Mouse (Mus musculus) intestine, embryonic 16.5 days (tissue): ENCODE results near the gene Oprl1. TPM values are rescaled to one million over a fixed set of nuclear protein-coding genes. Genes with fewer than 3 reads are reported as not detected.

ENCODE experiments used
- ATAC-seq: fragments of 200-750 bp; cut with Nextera tagmentation; 2 replicates; pipeline ENCODE4 v1.8.0; 2017; ENCODE audit warnings: moderate TSS enrichment, moderate library complexity
- H3K27ac ChIP-seq: fragments of 300-500 bp; sonication (generic); 2 replicates; pipeline ENCODE4 v1.5.1; 2014; ENCODE audit warnings: mild to moderate bottlenecking, low read length
- H3K27me3 ChIP-seq: fragments of 300-500 bp; sonication (generic); replicated peaks from 2 replicates; pipeline ENCODE4 v1.6.1; 2014; ENCODE audit warnings: low read length, control low read depth, mixed read lengths; ENCODE audit not compliant: control insufficient read depth, insufficient read depth
- H3K36me3 ChIP-seq: fragments of 300-500 bp; sonication (generic); 2 replicates; pipeline ENCODE4 v1.6.1; 2014; ENCODE audit warnings: low read length, control low read depth; ENCODE audit not compliant: control insufficient read depth, insufficient read depth
- H3K4me1 ChIP-seq: fragments of 300-500 bp; sonication (generic); 2 replicates; pipeline ENCODE4 v1.6.1; 2014; ENCODE audit warnings: low read length, control low read depth, mixed read lengths; ENCODE audit not compliant: control insufficient read depth, insufficient read depth
- H3K4me2 ChIP-seq: fragments of 300-500 bp; sonication (generic); 2 replicates; pipeline ENCODE4 v1.6.1; 2014; ENCODE audit warnings: low read depth, low read length, control low read depth
- H3K4me3 ChIP-seq: fragments of 300-500 bp; sonication (generic); 2 replicates; pipeline ENCODE4 v1.5.1; 2014; ENCODE audit warnings: mild to moderate bottlenecking, low read length
- H3K9ac ChIP-seq: fragments of 300-500 bp; sonication (generic); 2 replicates; pipeline ENCODE4 v1.6.1; 2014; ENCODE audit warnings: low read depth, low read length
- H3K9me3 ChIP-seq: fragments of 300-500 bp; sonication (generic); 2 replicates; pipeline ENCODE4 v1.6.1; 2016; ENCODE audit warnings: low read length, control low read depth; ENCODE audit not compliant: control insufficient read depth
- WGBS: fragments of 180-500 bp; shearing (Covaris S2); extraction: QIAGEN DNeasy Blood & Tissue Kit; methylation state at CpG from one replicate; pipeline ENCODE4 v1.1.7; 2014; 5-methylcytosine and 5-hydroxymethylcytosine counted together
- polyA plus RNA-seq: library from polyadenylated mRNA; unstranded; fragments of >200 nt; fragmentation: Nextera tagmentation; extraction: Ambion mirVana; gene quantifications from 2 replicates; pipeline ENCODE4 v1.2.1, GENCODE M21; 2015

Oprl1 gene
- polyA plus RNA-seq, 1 experiment from 2014 or later: 1.7 TPM

GRCm38 (mm10) chr2:181752626-181753025 lies 37.8 kb downstream of the Oprl1 start:
- Histone ChIP-seq H3K4me1 (no peaks in the 10 kb centered on the region), H3K9me3 (no peaks in the 10 kb centered on the region), H3K36me3 (no peaks in the 10 kb centered on the region), H3K27ac (no peak overlapping the region), H3K4me2 (no peak overlapping the region), H3K4me3 (no peak overlapping the region), H3K27me3 (no peaks in the 10 kb centered on the region), H3K9ac (no peak overlapping the region)
- WGBS: 75% methylated on average over 1 of the region's 1 CpGs
- ATAC-seq: no peak

GRCm38 (mm10) chr2:181758147-181758725 lies 43.4 kb downstream of the Oprl1 start:
- no peak for ATAC-seq
- Histone ChIP-seq H3K27ac (no peak overlapping the region), H3K9me3 (no peaks in the 10 kb centered on the region), H3K36me3 (no peaks in the 10 kb centered on the region), H3K27me3 (peaks cover 2% of the 10 kb centered on the region; the same call in 1 of the 2 replicates), H3K4me3 (no peak overlapping the region), H3K9ac (no peak overlapping the region), H3K4me2 (no peak overlapping the region), H3K4me1 (no peaks in the 10 kb centered on the region)
- 69% methylated on average over 2 of the region's 2 CpGs for WGBS

- H3K4me2 ChIP-seq: no peak overlapping the region
- H3K36me3 ChIP-seq: no peaks in the 10 kb centered on the region
- H3K9ac ChIP-seq: no peak overlapping the region
- H3K4me1 ChIP-seq: no peaks in the 10 kb centered on the region
- no peak overlapping the region for H3K27ac ChIP-seq
- H3K27me3 ChIP-seq: peaks cover 4% of the 10 kb centered on the region; the same call in 1 of the 2 replicates
- H3K4me3 ChIP-seq: no peak overlapping the region
- ATAC-seq: no peak
- WGBS: 28% methylated on average over 4 of the region's 4 CpGs
- H3K9me3 ChIP-seq: no peaks in the 10 kb centered on the region
Measured at GRCm38 (mm10) chr2:181759041-181759440, 44.2 kb downstream of the Oprl1 start.

DNA sequence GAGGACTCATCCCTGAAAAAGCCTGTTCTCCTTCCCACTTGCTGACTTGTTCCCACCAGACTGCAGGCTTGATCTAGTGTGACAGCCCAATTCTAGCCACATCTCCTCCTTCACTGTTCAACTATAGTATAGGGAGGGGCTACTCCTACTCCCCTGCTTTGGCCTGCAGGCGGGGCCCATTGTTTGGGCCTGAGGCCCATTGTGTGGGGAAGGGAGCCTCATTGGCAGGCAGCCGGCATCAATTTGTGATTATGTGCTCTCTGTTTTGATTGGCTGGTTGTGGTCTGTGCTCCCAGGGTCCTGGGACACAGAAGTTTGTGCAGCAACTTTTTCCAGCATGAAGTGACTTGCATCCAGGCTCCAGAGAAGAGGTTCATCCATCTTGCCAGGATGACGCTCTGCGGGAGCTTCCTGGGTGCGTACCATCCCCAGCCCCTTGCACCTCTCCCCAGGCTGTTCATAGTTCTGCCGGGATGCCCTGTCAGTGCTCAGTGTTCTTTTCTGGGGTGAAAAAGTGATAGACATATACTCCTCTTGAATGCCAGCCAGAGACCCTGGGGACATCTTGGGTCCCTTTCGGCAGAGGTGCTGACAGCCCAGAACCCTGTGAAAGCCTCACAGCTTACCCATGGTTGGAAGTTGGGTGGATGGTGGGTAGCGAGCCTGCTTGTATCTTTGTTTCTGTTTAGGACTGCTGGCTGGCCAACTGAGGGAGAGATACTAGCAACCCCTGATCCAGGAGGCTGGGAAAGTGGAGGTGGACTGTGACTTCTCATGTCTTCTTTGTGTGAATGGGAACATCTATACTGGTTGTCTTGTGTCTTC lies 48.4 kb downstream of the Oprl1 start, which contains the start of gene Myt1:
Myt1 (plus strand) TSS at position 327 of the 825 bp plus-strand sequence.
- no peaks in the 10 kb centered on the region for H3K4me1 ChIP-seq
- no peak for ATAC-seq
- H3K36me3 ChIP-seq: no peaks in the 10 kb centered on the region
- no peak within 1 kb of the TSS for H3K27ac ChIP-seq
- H3K27me3 ChIP-seq: peaks cover 4% of the 10 kb centered on the region; the same call in 1 of the 2 replicates
- no peaks in the 10 kb centered on the region for H3K9me3 ChIP-seq
- WGBS: 53% methylated on average over 8 of the region's 8 CpGs
- no peak within 1 kb of the TSS for H3K4me3 ChIP-seq
- no peak within 1 kb of the TSS for H3K4me2 ChIP-seq
- no peak within 1 kb of the TSS for H3K9ac ChIP-seq

- Histone ChIP-seq H3K27ac (no peak overlapping the region), H3K4me3 (no peak overlapping the region), H3K4me2 (no peak overlapping the region), H3K4me1 (no peaks in the 10 kb centered on the region), H3K9ac (no peak overlapping the region), H3K27me3 (peaks cover 4% of the 10 kb centered on the region; the same call in 1 of the 2 replicates), H3K36me3 (no peaks in the 10 kb centered on the region), H3K9me3 (no peaks in the 10 kb centered on the region)
- WGBS: 26% methylated on average over 14 of the region's 14 CpGs
- no peak for ATAC-seq
Measured at GRCm38 (mm10) chr2:181763886-181764527, 49.2 kb downstream of the Oprl1 start.

GRCm38 (mm10) chr2:181764600-181764999 lies 49.8 kb downstream of the Oprl1 start:
- H3K4me2 ChIP-seq: no peak overlapping the region
- H3K27me3 ChIP-seq: peaks cover 4% of the 10 kb centered on the region; the same call in 1 of the 2 replicates
- no peak overlapping the region for H3K27ac ChIP-seq
- no peaks in the 10 kb centered on the region for H3K4me1 ChIP-seq
- H3K4me3 ChIP-seq: no peak overlapping the region
- H3K36me3 ChIP-seq: no peaks in the 10 kb centered on the region
- ATAC-seq: no peak
- no peaks in the 10 kb centered on the region for H3K9me3 ChIP-seq
- H3K9ac ChIP-seq: no peak overlapping the region
- WGBS: 2% methylated on average over 10 of the region's 10 CpGs

DNA sequence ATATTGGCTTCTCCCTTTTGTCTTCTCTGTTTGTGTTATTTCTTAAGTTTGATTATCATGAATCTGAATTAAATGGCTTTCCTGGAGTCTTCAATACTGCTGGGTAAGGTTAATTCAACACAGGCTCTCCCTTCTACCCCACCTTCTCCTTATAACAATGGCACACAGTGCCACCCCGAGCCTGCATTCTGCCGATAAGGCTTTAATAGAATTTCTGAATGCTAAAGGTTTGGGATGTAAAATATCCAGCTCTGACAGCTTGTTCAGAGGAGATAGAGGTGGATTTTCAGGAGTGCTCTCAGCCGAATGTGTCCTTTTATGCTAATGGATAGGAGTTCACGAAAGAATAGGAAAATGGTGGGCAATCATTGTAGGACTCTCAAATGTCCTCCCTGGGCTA lies 50.4 kb downstream of the Oprl1 start:
- WGBS: 68% methylated on average over 4 of the region's 4 CpGs
- Histone ChIP-seq H3K27me3 (peaks cover 4% of the 10 kb centered on the region; the same call in 1 of the 2 replicates), H3K9ac (no peak overlapping the region), H3K4me1 (no peaks in the 10 kb centered on the region), H3K27ac (no peak overlapping the region), H3K4me2 (no peak overlapping the region), H3K36me3 (no peaks in the 10 kb centered on the region), H3K4me3 (no peak overlapping the region), H3K9me3 (no peaks in the 10 kb centered on the region)
- ATAC-seq: no peak

DNA sequence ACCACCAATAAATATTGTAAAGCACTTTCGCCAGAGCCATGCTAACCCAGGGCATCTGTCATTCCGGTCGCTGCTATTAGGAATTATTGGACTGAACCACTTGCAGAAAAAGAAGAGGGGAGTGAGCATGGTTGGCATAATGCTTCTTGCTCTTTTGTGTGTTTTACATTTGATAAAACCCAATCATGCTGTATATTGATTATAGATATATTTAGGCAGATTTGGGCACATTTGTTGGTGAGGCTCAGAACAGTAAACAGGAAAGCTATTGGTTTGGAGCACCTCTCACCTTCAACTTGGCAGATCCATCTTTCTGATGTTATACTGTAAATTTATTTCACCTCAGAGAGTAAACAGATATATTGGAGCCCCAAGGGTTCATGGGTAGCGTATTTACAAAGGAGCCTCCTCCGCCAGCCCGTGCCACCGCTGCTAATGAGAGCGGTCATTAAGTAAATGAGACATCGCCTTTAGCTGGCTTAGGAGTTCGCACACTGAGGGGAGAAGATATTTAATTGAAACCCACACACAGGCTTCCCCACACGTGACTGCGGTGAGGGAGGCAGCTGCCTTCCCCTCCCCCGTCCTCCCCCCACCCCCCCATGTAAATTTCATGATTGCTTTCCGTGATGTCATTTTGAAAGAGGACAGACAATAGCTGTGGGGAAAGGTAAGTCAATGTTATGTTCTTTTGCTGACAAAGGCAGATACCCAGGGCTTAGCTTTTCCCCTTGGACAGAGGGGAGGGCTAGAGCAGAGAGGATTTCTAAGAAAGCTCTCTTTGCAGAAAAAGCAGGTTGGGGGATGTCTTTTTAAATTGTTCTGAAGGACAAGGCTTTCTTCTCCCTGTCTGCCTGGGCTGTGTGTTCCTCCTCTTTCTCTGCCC lies 52.1 kb downstream of the Oprl1 start:
- H3K9ac ChIP-seq: no peak overlapping the region
- H3K9me3 ChIP-seq: no peaks in the 10 kb centered on the region
- no peak overlapping the region for H3K4me2 ChIP-seq
- WGBS: 48% methylated on average over 14 of the region's 14 CpGs
- ATAC-seq: no peak
- H3K4me3 ChIP-seq: 0 out of 2 replicates have a peak overlapping the region, but pooled peaks have one; percentile 3
- H3K4me1 ChIP-seq: no peaks in the 10 kb centered on the region
- H3K36me3 ChIP-seq: no peaks in the 10 kb centered on the region
- H3K27me3 ChIP-seq: peaks cover 4% of the 10 kb centered on the region; the same call in 1 of the 2 replicates
- H3K27ac ChIP-seq: no peak overlapping the region
